Mouse (Mus musculus) heart, adult 2 months (tissue): Measurements from ENCODE around the gene Troap. TPM values are rescaled to one million over a fixed set of nuclear protein-coding genes. Genes with fewer than 3 reads are reported as not detected.

Experiments
- DNase-seq, 2 experiments: peaks; one replicate each; pipeline ENCODE4 v3.0.0; 2021
- H3K27ac ChIP-seq: fragments of 200-600 bp; 2 replicates; pipeline ENCODE4 v1.8.1; 2022
- H3K27me3 ChIP-seq: fragments of 200-500 bp; 2 replicates; pipeline ENCODE4 v1.6.1; 2012; ENCODE audit warnings: mild to moderate bottlenecking, low read length, inconsistent platforms, mixed read lengths; ENCODE audit not compliant: control insufficient read depth, insufficient read depth
- H3K36me3 ChIP-seq: fragments of 200-500 bp; 2 replicates; pipeline ENCODE4 v1.6.1; 2012; ENCODE audit warnings: low read length, inconsistent platforms; ENCODE audit not compliant: control insufficient read depth, insufficient read depth
- H3K4me1 ChIP-seq: fragments of 200-500 bp; 2 replicates; pipeline ENCODE4 v1.6.1; 2011; ENCODE audit warnings: low read length; ENCODE audit not compliant: control insufficient read depth, insufficient read depth
- H3K4me3 ChIP-seq: fragments of 200-600 bp; 2 replicates; pipeline ENCODE4 v1.8.1; 2022
- H3K79me2 ChIP-seq: fragments of 200-500 bp; replicated peaks from 2 replicates; pipeline ENCODE4 v1.6.1; 2012; ENCODE audit warnings: mild to moderate bottlenecking, inconsistent platforms, low read length, moderate library complexity, mixed read lengths; ENCODE audit not compliant: control insufficient read depth, insufficient read depth
- H3K9ac ChIP-seq: fragments of 200-500 bp; 2 replicates; pipeline ENCODE4 v1.6.1; 2012; ENCODE audit warnings: low read depth, mild to moderate bottlenecking, control low read depth, inconsistent platforms, low read length, mixed read lengths
- CTCF ChIP-seq: fragments of 200-600 bp; IDR thresholded peaks from 2 replicates; pipeline ENCODE4 v1.8.1; 2022; ENCODE audit warnings: antibody characterized with exemption, mild to moderate bottlenecking, moderate library complexity
- EP300 ChIP-seq: fragments of 200-500 bp; IDR thresholded peaks from 2 replicates; pipeline ENCODE4 v1.6.1; 2011; ENCODE audit warnings: low read depth, low read length, control low read depth; ENCODE audit not compliant: insufficient read depth
- POLR2A ChIP-seq: fragments of 200-500 bp; IDR thresholded peaks from 2 replicates; pipeline ENCODE4 v1.6.1; 2011; ENCODE audit warnings: mild to moderate bottlenecking, low read depth, low read length, control low read depth; ENCODE audit not compliant: insufficient read depth
- WGBS: fragments of 180-500 bp; shearing (Covaris S2); methylation state at CpG from one replicate; pipeline ENCODE4 v1.1.7; 2018; 5-methylcytosine and 5-hydroxymethylcytosine counted together
- intact Hi-C: fragments of 180-260 bp; cut with DNase I; formaldehyde crosslinking; loops from one replicate; pipeline ENCODE4 v1.15.1; 2025
- polyA plus RNA-seq: library from polyadenylated mRNA; depleted of rRNA; stranded (reverse); fragments of >200 nt; gene quantifications from 2 replicates; pipeline ENCODE4 v1.2.3, GENCODE M21; 2012
- total RNA-seq, 2 experiments: library from RNA; stranded (reverse); gene quantifications; 2 replicates each; pipeline ENCODE4 v1.2.3; 2021

The Troap gene
- total and polyA plus RNA-seq, 3 experiments: 0.31 to 0.53 TPM; not detected in 1

DNA sequence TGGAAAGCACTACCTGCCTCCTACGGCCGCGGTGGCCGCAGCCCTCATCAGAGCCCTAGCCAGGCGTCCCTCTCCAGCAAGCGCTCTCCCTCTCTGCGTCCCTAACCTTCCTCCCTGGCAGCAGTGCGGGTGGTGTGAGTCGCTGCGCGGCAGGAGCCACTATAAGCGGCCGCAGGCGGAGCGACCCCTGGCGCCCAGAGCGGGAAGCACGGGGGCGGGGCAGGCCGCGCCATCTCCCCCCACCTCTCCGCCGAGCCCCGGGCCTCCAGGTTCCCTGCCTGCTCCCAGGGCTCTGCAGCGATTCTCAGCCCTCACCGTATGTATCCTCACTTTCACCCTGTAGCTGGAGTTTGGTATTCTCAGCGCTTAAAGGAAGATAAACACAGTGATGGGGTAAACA, 13.9 kb downstream of the Troap start:
- Histone ChIP-seq H3K79me2 (no peaks in the 10 kb centered on the region), H3K4me3 (peak overlapping the region; percentile 20), H3K27me3 (peaks cover 10% of the 10 kb centered on the region), H3K9ac (no peak overlapping the region), H3K27ac (no peak overlapping the region), H3K36me3 (no peaks in the 10 kb centered on the region), H3K4me1 (no peaks in the 10 kb centered on the region)
- TF ChIP-seq POLR2A: no peak
- TF ChIP-seq EP300: no peak
- TF ChIP-seq CTCF: no peak; the same call in 1 of the 2 replicates
- 1% methylated on average over 27 of the region's 27 CpGs for WGBS
- intact Hi-C loops: loop anchor here (2.0 kb wide), 1 partner anchor 39 kb away; no protein-coding TSS in a partner anchor
- DNase-seq: peak; percentile 80 to 88

DNA sequence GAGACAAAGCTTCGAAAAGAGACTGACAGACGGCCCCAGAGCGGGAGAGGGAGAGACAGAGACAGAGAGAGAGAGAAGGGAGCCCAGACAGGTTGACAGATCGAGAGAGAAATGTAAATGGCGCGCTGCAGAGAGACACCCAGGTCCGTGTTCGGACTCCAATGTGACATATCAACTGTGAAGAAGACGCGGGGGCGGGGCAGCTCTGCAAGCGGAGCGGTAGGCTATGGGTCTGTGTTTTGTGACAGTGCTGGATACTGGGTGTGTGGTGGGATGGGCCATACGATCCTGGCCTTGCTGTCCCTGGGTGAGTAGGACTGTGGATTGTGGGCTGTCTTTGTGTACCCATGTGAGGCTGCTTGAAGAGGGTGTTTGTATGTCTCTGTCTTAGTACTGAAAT, 14.7 kb downstream of the Troap start:
- 34% methylated on average over 14 of the region's 14 CpGs for WGBS
- peaks cover 10% of the 10 kb centered on the region for H3K27me3 ChIP-seq
- H3K9ac ChIP-seq: no peak overlapping the region
- TF ChIP-seq EP300 (no peak), POLR2A (no peak), CTCF (no peak)
- H3K4me1 ChIP-seq: no peaks in the 10 kb centered on the region; the same call in 1 of the 2 replicates
- no peak overlapping the region for H3K4me3 ChIP-seq
- DNase-seq: no peak
- no peaks in the 10 kb centered on the region for H3K36me3 ChIP-seq
- intact Hi-C loops: loop anchor here (2.0 kb wide), 1 partner anchor 40 kb away; no protein-coding TSS in a partner anchor
- no peaks in the 10 kb centered on the region for H3K79me2 ChIP-seq
- H3K27ac ChIP-seq: no peak overlapping the region

DNA sequence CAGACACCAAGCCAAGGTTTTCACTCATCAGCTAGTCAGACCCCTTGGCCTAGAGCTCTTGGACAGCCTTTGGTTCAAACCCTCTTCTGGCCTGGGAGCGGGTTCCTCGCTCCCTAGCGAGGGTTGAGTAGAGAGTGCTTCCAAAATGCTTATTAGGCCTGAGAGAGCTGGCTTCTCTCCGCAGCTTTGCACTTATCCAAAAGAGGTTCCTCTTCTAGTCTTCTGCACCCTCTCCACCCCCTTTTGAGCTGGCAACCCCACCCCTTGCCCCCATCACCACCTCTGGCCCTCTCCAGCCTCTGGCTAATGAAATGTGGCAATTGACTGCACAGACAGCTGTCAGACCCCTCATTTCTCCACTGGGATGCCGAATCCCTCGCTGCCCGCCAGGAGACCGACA, 18.5 kb downstream of the Troap start, which contains the start of gene Dnajc22:
Dnajc22 (plus strand) TSS at position 301 of the 400 bp plus-strand sequence.
- intact Hi-C loops: no loop called here
- Histone ChIP-seq H3K27me3 (peaks cover 21% of the 10 kb centered on the region), H3K4me3 (peak within 1 kb of the TSS; percentile 49), H3K79me2 (no peaks in the 10 kb centered on the region), H3K9ac (peak within 1 kb of the TSS; percentile 60), H3K36me3 (no peaks in the 10 kb centered on the region), H3K27ac (no peak within 1 kb of the TSS), H3K4me1 (peaks cover 3% of the 10 kb centered on the region)
- WGBS: 83% methylated on average over 8 of the region's 8 CpGs
- no peak for TF ChIP-seq EP300
- no peak for TF ChIP-seq CTCF
- no peak for TF ChIP-seq POLR2A
- DNase-seq: no peak

DNA sequence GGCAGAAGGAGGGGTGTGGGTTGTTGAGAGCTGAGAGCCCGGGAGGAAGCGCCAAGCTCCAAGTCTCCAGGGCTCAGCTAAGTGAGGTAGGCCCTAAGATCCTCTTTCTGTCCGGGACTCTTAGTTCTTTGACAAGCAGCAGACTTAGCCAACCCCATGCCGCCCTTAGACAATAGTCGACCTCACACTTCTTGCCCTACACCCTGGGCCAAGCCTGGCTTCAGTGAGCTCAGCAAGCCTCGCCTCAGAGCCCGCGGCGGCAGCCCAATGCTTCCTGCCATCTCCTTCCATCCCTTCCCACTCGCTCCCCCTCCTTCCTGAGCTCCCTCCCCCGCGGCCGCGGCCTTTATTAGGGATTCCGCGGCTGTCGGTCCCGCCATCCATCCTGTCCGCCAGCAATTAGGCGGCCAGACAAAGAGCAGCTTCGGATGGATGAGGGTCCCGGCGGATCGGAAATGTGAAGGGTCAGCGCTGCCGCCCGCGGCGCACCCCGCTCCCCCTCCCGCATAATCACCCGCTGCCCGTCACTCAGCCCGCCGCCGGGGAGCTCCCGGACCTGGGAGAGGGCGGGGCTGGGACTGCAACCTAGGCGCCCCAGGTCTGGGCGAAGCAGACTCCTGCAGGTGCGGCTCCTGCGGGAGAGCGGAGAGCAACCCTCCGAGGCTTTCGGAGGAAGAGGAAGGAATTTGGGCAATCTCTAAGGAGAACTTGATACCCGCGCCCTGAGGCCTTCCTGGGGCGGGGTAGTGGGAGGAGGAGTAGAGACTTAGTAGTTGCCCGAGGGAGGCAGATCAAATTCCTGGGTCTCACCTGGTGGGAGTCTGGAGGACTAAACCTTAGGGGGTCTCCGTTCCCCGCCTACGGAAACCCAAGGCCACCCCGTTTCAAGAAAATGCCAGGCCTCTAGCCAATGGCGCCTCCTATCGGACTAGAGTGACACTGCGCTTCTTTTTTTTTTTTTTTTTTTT, 19.2 kb downstream of the Troap start:
- Histone ChIP-seq H3K9ac (peak overlapping the region; percentile 60), H3K79me2 (no peaks in the 10 kb centered on the region), H3K27me3 (peaks cover 18% of the 10 kb centered on the region), H3K4me3 (peak overlapping the region; percentile 49), H3K4me1 (peaks cover 3% of the 10 kb centered on the region), H3K36me3 (no peaks in the 10 kb centered on the region), H3K27ac (no peak overlapping the region)
- TF ChIP-seq EP300: no peak
- TF ChIP-seq POLR2A: no peak
- TF ChIP-seq CTCF: peak; percentile 57
- intact Hi-C loops: no loop called here
- WGBS: 6% methylated on average over 55 of the region's 56 CpGs
- peak; percentile 60 to 61 for DNase-seq

DNA sequence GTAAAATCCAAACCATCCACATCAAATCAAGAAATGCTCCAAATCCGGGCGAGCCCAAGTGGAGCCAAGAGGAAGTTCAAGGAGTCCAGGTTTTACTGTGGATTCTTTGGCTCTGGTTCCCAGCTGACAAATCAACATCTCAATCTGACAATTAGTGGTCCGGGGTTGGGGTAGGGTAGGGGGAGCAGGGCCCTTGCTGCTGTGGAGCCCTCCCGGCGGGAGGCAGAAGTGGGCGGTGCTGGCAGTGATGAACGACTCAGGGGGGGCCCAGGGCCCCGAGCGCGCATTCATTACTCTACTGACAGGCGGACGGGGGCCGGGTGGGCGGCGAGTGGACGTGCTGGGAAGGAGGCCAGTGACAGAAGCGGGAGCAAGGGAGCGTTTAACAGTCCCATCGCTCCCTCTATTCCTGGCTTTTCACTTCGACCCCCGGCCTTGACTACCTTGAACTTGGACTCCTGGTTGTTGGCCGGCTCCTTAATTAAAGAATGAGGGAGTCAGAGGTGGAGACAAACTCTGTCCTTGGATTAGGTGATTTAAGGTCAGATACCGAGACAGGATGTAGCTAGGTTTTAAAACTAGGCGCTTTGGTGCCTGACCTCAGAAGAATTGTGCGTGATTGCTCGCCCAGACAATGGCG, 20.4 kb downstream of the Troap start:
- Histone ChIP-seq H3K36me3 (no peaks in the 10 kb centered on the region), H3K4me3 (no peak overlapping the region), H3K79me2 (no peaks in the 10 kb centered on the region), H3K27ac (no peak overlapping the region), H3K27me3 (peaks cover 18% of the 10 kb centered on the region), H3K4me1 (peaks cover 3% of the 10 kb centered on the region), H3K9ac (no peak overlapping the region)
- no peak for DNase-seq
- no peak for TF ChIP-seq POLR2A
- TF ChIP-seq EP300: no peak
- no peak for TF ChIP-seq CTCF
- 13% methylated on average over 27 of the region's 27 CpGs for WGBS
- intact Hi-C loops: no loop called here

DNA sequence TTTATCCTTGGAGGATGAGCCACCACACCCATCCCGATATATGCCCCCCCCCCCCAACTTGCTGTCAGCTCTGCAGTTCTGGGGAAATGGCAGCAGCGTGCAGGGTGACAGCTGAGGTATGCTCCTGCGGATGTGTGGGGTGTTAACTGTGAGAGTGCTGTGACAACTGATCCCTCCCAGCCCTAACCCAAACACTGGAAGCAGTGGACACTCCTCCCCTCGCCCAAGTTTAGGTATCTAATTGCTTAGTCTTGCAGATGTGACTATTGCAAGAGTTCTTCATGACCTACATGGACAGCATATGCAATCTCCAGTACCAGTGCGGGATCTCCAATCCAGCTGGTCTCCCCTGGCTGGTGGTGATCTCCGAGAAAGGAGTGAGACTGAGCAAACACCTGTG, 21.0 kb downstream of the Troap start:
- TF ChIP-seq CTCF (no peak), EP300 (no peak), POLR2A (no peak)
- peaks cover 3% of the 10 kb centered on the region for H3K4me1 ChIP-seq
- H3K27me3 ChIP-seq: peaks cover 18% of the 10 kb centered on the region
- H3K79me2 ChIP-seq: no peaks in the 10 kb centered on the region
- 47% methylated on average over 6 of the region's 6 CpGs for WGBS
- intact Hi-C loops: no loop called here
- no peak for DNase-seq
- no peaks in the 10 kb centered on the region for H3K36me3 ChIP-seq
- H3K4me3 ChIP-seq: no peak overlapping the region
- H3K9ac ChIP-seq: no peak overlapping the region
- H3K27ac ChIP-seq: no peak overlapping the region
